Mouse (Mus musculus) limb, embryonic 13.5 days (tissue): Measurements from ENCODE around the gene Ceacam15. TPM values are rescaled to one million over a fixed set of nuclear protein-coding genes. Genes with fewer than 3 reads are reported as not detected.
"Not testable (repeated sequence)": the region's sequence is repeated elsewhere in the genome, so short reads cannot be mapped to it uniquely, and the experiment has no call there.

ENCODE experiments used
- ATAC-seq: fragments of 200-750 bp; cut with Nextera tagmentation; 2 replicates; pipeline ENCODE4 v1.8.0; 2017; ENCODE audit warnings: low read depth, moderate number of reproducible peaks, moderate TSS enrichment; ENCODE audit not compliant: low FRiP score
- H3K27ac ChIP-seq: fragments of 300-500 bp; sonication (generic); 2 replicates; pipeline ENCODE4 v1.5.1; 2015; ENCODE audit warnings: inconsistent platforms, mild to moderate bottlenecking, moderate library complexity
- H3K27me3 ChIP-seq: fragments of 300-500 bp; sonication (generic); 2 replicates; pipeline ENCODE4 v1.6.1; 2015; ENCODE audit warnings: mild to moderate bottlenecking, inconsistent platforms
- H3K36me3 ChIP-seq: fragments of 300-500 bp; sonication (generic); 2 replicates; pipeline ENCODE4 v1.6.1; 2015; ENCODE audit warnings: inconsistent platforms, mild to moderate bottlenecking, moderate library complexity
- H3K4me1 ChIP-seq: fragments of 300-500 bp; sonication (generic); 2 replicates; pipeline ENCODE4 v1.6.1; 2015; ENCODE audit warnings: inconsistent platforms
- H3K4me2 ChIP-seq: fragments of 300-500 bp; sonication (generic); replicated peaks from 2 replicates; pipeline ENCODE4 v1.6.1; 2015; ENCODE audit warnings: inconsistent platforms, mild to moderate bottlenecking, moderate library complexity
- H3K4me3 ChIP-seq: fragments of 300-500 bp; sonication (generic); 2 replicates; pipeline ENCODE4 v1.5.1; 2015; ENCODE audit warnings: moderate library complexity, mild to moderate bottlenecking, inconsistent platforms
- H3K9ac ChIP-seq: fragments of 300-500 bp; sonication (generic); 2 replicates; pipeline ENCODE4 v1.6.1; 2015; ENCODE audit warnings: mild to moderate bottlenecking, inconsistent platforms
- H3K9me3 ChIP-seq: fragments of 300-500 bp; sonication (generic); 2 replicates; pipeline ENCODE4 v1.6.1; 2016; ENCODE audit warnings: inconsistent platforms
- WGBS: fragments of 180-500 bp; shearing (Covaris S2); methylation state at CpG from one replicate; pipeline ENCODE4 v1.1.7; 2015; 5-methylcytosine and 5-hydroxymethylcytosine counted together
- polyA plus RNA-seq: library from polyadenylated mRNA; unstranded; fragments of >200 nt; fragmentation: Nextera tagmentation; extraction: Ambion mirVana; gene quantifications from 2 replicates; pipeline ENCODE4 v1.2.1, GENCODE M21; 2015

Ceacam15 gene
- polyA plus RNA-seq, 1 experiment from 2014 or later = not detected

- not testable (repeated sequence) for H3K9me3 ChIP-seq, H3K4me3 ChIP-seq, ATAC-seq, H3K9ac ChIP-seq, H3K27me3 ChIP-seq, H3K27ac ChIP-seq, H3K4me1 ChIP-seq, H3K4me2 ChIP-seq, H3K36me3 ChIP-seq
- whole genome bisulfite sequencing = 33% methylated on average over 3 of the region's 3 CpGs
Observed at GRCm38 (mm10) chr7:16680194-16680593, 4.7 kb upstream of the Ceacam15 start.

GRCm38 (mm10) chr7:16674699-16675098 lies 806 bp downstream of the Ceacam15 start:
- H3K4me3 ChIP-seq, H3K4me1 ChIP-seq, H3K36me3 ChIP-seq, H3K27me3 ChIP-seq, H3K9ac ChIP-seq, H3K27ac ChIP-seq, ATAC-seq, H3K9me3 ChIP-seq, H3K4me2 ChIP-seq: not testable (repeated sequence)
- WGBS = 43% methylated on average over 5 of the region's 5 CpGs

- Histone ChIP-seq H3K4me2 (no peak overlapping the region), H3K27me3 (no peaks in the 10 kb centered on the region), H3K4me3 (no peak overlapping the region), H3K36me3 (no peaks in the 10 kb centered on the region), H3K9ac (no peak overlapping the region), H3K27ac (no peak overlapping the region), H3K9me3 (no peaks in the 10 kb centered on the region), H3K4me1 (no peaks in the 10 kb centered on the region)
- 44% methylated on average over 1 of the region's 1 CpGs for WGBS
- ATAC-seq = no peak
Observed at GRCm38 (mm10) chr7:16673823-16674222, 1.7 kb downstream of the Ceacam15 start.

DNA sequence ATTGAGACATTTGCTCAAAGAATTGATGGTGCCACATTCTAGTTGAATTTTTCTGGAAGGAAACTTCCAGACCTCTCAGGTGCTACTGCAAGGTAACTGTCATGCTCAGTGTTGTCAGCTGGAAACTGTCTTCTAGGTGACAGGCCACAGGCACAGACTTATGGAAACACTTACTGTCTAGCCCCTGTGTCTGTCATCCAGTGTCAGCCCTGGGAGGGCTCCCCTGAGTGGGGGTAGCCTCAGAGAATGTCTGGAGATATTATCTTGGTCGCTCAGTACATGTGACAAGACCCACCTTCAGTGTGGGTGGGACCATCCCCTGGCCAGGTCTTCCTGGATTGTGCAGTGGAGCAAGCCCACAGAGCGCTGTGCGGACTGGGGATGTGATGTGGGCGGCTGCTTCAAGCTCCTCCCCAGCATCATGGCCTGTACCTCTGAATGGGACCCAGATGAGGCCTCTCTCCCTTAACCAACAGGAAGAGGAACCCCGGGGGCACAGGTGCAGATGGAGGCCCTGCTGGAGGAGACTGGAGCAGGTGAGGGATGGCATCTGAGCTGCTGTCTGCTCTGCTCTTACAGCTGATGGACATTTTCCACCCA lies 7.1 kb downstream of the Ceacam15 start:
- not testable (repeated sequence) for H3K27me3 ChIP-seq, H3K9ac ChIP-seq, H3K4me3 ChIP-seq, H3K27ac ChIP-seq, H3K4me2 ChIP-seq, H3K9me3 ChIP-seq, H3K36me3 ChIP-seq, ATAC-seq, H3K4me1 ChIP-seq
- 70% methylated on average over 5 of the region's 5 CpGs for whole genome bisulfite sequencing

- no peaks in the 10 kb centered on the region for H3K27me3 ChIP-seq
- H3K4me3 ChIP-seq = no peak overlapping the region
- no peaks in the 10 kb centered on the region for H3K36me3 ChIP-seq
- no peak overlapping the region for H3K4me2 ChIP-seq
- no peaks in the 10 kb centered on the region for H3K4me1 ChIP-seq
- H3K27ac ChIP-seq = no peak overlapping the region
- 0 out of 2 replicates have a peak, but pooled peaks cover 3% of the 10 kb centered on the region for H3K9me3 ChIP-seq
- H3K9ac ChIP-seq = no peak overlapping the region
- no peak for ATAC-seq
- 72% methylated on average over 12 of the region's 12 CpGs for WGBS
Observed at GRCm38 (mm10) chr7:16644260-16644659, 31.2 kb downstream of the Ceacam15 start.

- not testable (repeated sequence) for ATAC-seq, H3K27me3 ChIP-seq, H3K36me3 ChIP-seq, H3K9ac ChIP-seq, H3K4me1 ChIP-seq, H3K4me2 ChIP-seq, H3K4me3 ChIP-seq, H3K9me3 ChIP-seq, H3K27ac ChIP-seq
- WGBS = 46% methylated on average over 3 of the region's 4 CpGs
Observed at GRCm38 (mm10) chr7:16643106-16643505, 32.4 kb downstream of the Ceacam15 start.

DNA sequence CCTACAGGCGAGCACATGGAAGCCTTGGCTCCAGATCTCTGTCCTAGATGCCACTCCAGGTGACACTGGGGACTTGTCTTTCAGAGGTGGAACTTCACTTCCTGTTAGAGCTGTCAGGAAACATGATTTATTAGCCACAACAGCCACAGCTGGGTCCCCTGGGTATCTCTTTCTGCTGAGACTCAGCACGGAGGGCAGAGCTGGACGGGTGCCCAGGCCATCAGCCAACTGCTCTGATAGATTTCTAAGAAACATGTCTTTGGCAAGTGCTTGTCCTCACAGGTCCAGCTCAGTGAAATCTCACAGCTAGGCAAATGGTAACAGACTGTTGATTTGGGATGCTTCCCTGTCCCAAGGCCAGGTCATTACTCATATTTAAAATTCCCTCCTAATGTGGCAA lies 36.5 kb downstream of the Ceacam15 start:
- H3K36me3 ChIP-seq = no peaks in the 10 kb centered on the region
- no peaks in the 10 kb centered on the region for H3K27me3 ChIP-seq
- no peak for ATAC-seq
- 62% methylated on average over 3 of the region's 3 CpGs for WGBS
- no peak overlapping the region for H3K9ac ChIP-seq
- H3K4me1 ChIP-seq = no peaks in the 10 kb centered on the region
- no peak overlapping the region for H3K4me2 ChIP-seq
- no peak overlapping the region for H3K27ac ChIP-seq
- 0 out of 2 replicates have a peak, but pooled peaks cover 3% of the 10 kb centered on the region for H3K9me3 ChIP-seq
- H3K4me3 ChIP-seq = no peak overlapping the region

GRCm38 (mm10) chr7:16635116-16635515 lies 40.4 kb downstream of the Ceacam15 start:
- Histone ChIP-seq H3K9me3 (no peaks in the 10 kb centered on the region), H3K27ac (no peak overlapping the region), H3K9ac (no peak overlapping the region), H3K36me3 (no peaks in the 10 kb centered on the region), H3K27me3 (no peaks in the 10 kb centered on the region), H3K4me2 (no peak overlapping the region), H3K4me1 (no peaks in the 10 kb centered on the region), H3K4me3 (no peak overlapping the region)
- ATAC-seq = no peak
- 56% methylated on average over 3 of the region's 3 CpGs for WGBS

- H3K27ac ChIP-seq, H3K9me3 ChIP-seq, H3K4me3 ChIP-seq, ATAC-seq, H3K36me3 ChIP-seq, H3K4me1 ChIP-seq, H3K27me3 ChIP-seq, H3K9ac ChIP-seq, H3K4me2 ChIP-seq: not testable (repeated sequence)
- 12% methylated on average over 10 of the region's 10 CpGs for WGBS
Observed at GRCm38 (mm10) chr7:16633913-16634312, 41.6 kb downstream of the Ceacam15 start.

DNA sequence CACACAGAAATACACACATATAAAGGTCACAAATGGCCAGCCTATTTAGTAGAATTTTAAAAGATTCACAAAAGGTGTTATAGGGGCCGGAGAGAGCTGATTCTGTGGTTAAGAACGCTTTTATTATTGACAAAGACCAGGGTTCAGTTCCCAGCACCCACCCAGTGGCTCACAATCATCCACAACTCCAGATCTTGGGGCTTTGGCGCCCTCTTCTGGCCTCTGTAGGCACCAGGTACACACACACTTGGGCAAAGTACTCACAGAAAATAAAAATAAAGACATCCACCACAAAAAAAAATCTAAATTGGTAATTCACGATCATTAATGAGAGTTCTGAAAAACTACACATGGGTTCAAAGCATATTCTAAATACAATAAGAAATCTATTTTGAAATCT lies 43.6 kb downstream of the Ceacam15 start:
- 60% methylated on average over 4 of the region's 4 CpGs for WGBS
- no peaks in the 10 kb centered on the region for H3K4me1 ChIP-seq
- H3K9ac ChIP-seq = no peak overlapping the region
- H3K36me3 ChIP-seq = no peaks in the 10 kb centered on the region
- H3K27me3 ChIP-seq = no peaks in the 10 kb centered on the region
- H3K4me2 ChIP-seq = no peak overlapping the region
- no peak overlapping the region for H3K27ac ChIP-seq
- no peaks in the 10 kb centered on the region for H3K9me3 ChIP-seq
- no peak overlapping the region for H3K4me3 ChIP-seq
- no peak for ATAC-seq

GRCm38 (mm10) chr7:16631025-16631424 lies 44.5 kb downstream of the Ceacam15 start:
- Histone ChIP-seq H3K27me3 (no peaks in the 10 kb centered on the region), H3K4me1 (no peaks in the 10 kb centered on the region), H3K9me3 (no peaks in the 10 kb centered on the region), H3K27ac (no peak overlapping the region), H3K4me2 (no peak overlapping the region), H3K36me3 (no peaks in the 10 kb centered on the region), H3K9ac (no peak overlapping the region), H3K4me3 (no peak overlapping the region)
- no peak for ATAC-seq
- WGBS = 59% methylated on average over 4 of the region's 4 CpGs

DNA sequence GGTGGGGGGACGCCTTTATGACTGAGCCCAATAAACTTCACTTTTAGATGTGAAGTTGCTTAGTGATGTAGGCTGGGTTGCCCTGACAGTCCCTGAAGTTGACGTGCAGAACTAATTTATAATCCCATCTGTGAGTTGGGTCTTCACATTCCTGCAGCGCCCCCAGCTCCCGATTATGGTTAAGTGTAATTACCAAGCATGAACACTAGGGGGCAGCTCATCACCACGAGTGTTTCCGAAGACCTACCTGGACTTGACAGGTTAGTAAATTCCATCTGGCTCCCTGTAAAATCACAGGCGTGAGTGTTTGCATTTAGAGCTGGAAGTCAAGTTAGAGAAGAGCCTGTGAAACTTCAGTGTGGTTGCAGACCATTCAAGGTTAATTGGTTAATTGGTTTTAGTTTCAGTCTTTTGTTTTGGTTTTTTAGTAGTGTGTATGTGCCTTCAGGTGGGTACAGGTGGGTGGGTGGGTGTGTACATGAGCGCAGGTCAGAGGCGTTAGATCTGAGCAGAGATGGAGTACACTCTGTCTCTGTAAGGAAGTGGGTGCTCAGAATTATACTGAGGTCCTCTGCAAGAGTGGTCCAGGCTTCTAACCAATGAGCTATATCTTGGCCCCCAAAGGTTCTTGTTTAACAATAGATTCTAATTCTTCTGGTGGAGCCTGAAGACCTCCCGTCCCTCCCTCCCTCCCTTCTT lies 45.8 kb downstream of the Ceacam15 start:
- Histone ChIP-seq H3K27me3 (no peaks in the 10 kb centered on the region), H3K36me3 (no peaks in the 10 kb centered on the region), H3K9ac (no peak overlapping the region), H3K4me2 (no peak overlapping the region), H3K4me1 (no peaks in the 10 kb centered on the region), H3K4me3 (no peak overlapping the region), H3K27ac (no peak overlapping the region), H3K9me3 (no peaks in the 10 kb centered on the region)
- 16% methylated on average over 10 of the region's 10 CpGs for WGBS
- peak; percentile 28; the same call in 1 of the 2 replicates for ATAC-seq
